Comparison of ENCODE assay signal across 8 mouse cellular contexts in genomic region chr1:167002486-167002850, GRCm38 (mm10). TPM values are rescaled to one million over a fixed set of nuclear protein-coding genes. Genes with fewer than 3 reads are reported as not detected.
DNase-seq lines count a peak whose midpoint lies in the region; ATAC-seq lines count a peak whose summit lies in the region.

No protein-coding gene starts in this region.

- H3K4me3 ChIP-seq in embryonic facial prominence, embryonic 12.5 days, result peak overlapping the region; percentile 94
- peak overlapping the region; percentile 77 for H3K4me3 ChIP-seq in heart, embryonic 11.5 days (ENCODE audit: low read depth, low read length)
- peak overlapping the region; percentile 80 for H3K4me3 ChIP-seq in kidney, embryonic 14.5 days (ENCODE audit: low read length)
- H3K4me3 ChIP-seq in lung, embryonic 16.5 days (ENCODE audit: low read length), result peak overlapping the region; percentile 75

- WGBS in embryonic facial prominence, embryonic 12.5 days, result 1% methylated on average over 19 of the region's 19 CpGs
- WGBS in heart, embryonic 11.5 days (ENCODE audit: insufficient replicate concordance), result under 1% methylated on average over 19 of the region's 19 CpGs
- WGBS in kidney, embryonic 14.5 days, result 2% methylated on average over 19 of the region's 19 CpGs
- 2% methylated on average over 19 of the region's 19 CpGs for WGBS in lung, embryonic 16.5 days

- no peak overlapping the region for H3K27ac ChIP-seq in embryonic facial prominence, embryonic 12.5 days
- no peak overlapping the region for H3K27ac ChIP-seq in heart, embryonic 11.5 days (ENCODE audit: low read depth, low read length)
- H3K27ac ChIP-seq in kidney, embryonic 14.5 days (ENCODE audit: low read depth, low read length), result no peak overlapping the region
- no peak overlapping the region for H3K27ac ChIP-seq in lung, embryonic 16.5 days (ENCODE audit: low read length)

- H3K4me2 ChIP-seq in embryonic facial prominence, embryonic 12.5 days (replicated peaks), result peak overlapping the region; percentile 94
- peak overlapping the region; percentile 96 for H3K4me2 ChIP-seq in heart, embryonic 11.5 days
- peak overlapping the region; percentile 98 for H3K4me2 ChIP-seq in kidney, embryonic 14.5 days (replicated peaks; ENCODE audit: low read depth, low read length)
- peak overlapping the region; percentile 99 for H3K4me2 ChIP-seq in lung, embryonic 16.5 days (ENCODE audit: low read depth, low read length)

- peaks cover 13% of the 10 kb centered on the region; the same call in 1 of the 2 replicates for H3K4me1 ChIP-seq in embryonic facial prominence, embryonic 12.5 days
- peaks cover 6% of the 10 kb centered on the region for H3K4me1 ChIP-seq in heart, embryonic 11.5 days (ENCODE audit: control insufficient read depth, insufficient read depth, low read length)
- H3K4me1 ChIP-seq in kidney, embryonic 14.5 days (ENCODE audit: control insufficient read depth, insufficient read depth, low read length), result 0 out of 2 replicates have a peak, but pooled peaks cover 6% of the 10 kb centered on the region
- H3K4me1 ChIP-seq in lung, embryonic 16.5 days (replicated peaks; ENCODE audit: control insufficient read depth, insufficient read depth, low read length), result peaks cover 8% of the 10 kb centered on the region

- no peak for ATAC-seq in embryonic facial prominence, embryonic 12.5 days (ENCODE audit: insufficient number of reproducible peaks, insufficient read depth, low FRiP score, low TSS enrichment)
- no peak for ATAC-seq in heart, embryonic 11.5 days (replicated peaks; ENCODE audit: insufficient number of reproducible peaks, low FRiP score, low TSS enrichment)
- ATAC-seq in kidney, embryonic 14.5 days (ENCODE audit: low FRiP score, low TSS enrichment), result peak; percentile 53; the same call in 1 of the 2 replicates
- 0 out of 2 replicates have a peak, but pooled peaks have one; percentile 41 for ATAC-seq in lung, embryonic 16.5 days (ENCODE audit: low read depth)
- ATAC-seq in erythroblast, adult 5-6 weeks (replicated peaks; ENCODE audit: low FRiP score, poor library complexity, severe bottlenecking), result no peak

- no peak overlapping the region for H3K9ac ChIP-seq in embryonic facial prominence, embryonic 12.5 days
- H3K9ac ChIP-seq in heart, embryonic 11.5 days (ENCODE audit: low read depth, low read length), result no peak overlapping the region
- no peak overlapping the region for H3K9ac ChIP-seq in kidney, embryonic 14.5 days (ENCODE audit: low read depth, low read length)
- H3K9ac ChIP-seq in lung, embryonic 16.5 days (ENCODE audit: low read length), result no peak overlapping the region

- H3K9me3 ChIP-seq in embryonic facial prominence, embryonic 12.5 days, result no peaks in the 10 kb centered on the region
- no peaks in the 10 kb centered on the region for H3K9me3 ChIP-seq in heart, embryonic 11.5 days (replicated peaks; ENCODE audit: control insufficient read depth, low read length)
- no peaks in the 10 kb centered on the region for H3K9me3 ChIP-seq in kidney, embryonic 14.5 days (ENCODE audit: control insufficient read depth, low read length)
- H3K9me3 ChIP-seq in lung, embryonic 16.5 days (ENCODE audit: control insufficient read depth, low read length), result no peaks in the 10 kb centered on the region

- H3K27me3 ChIP-seq in embryonic facial prominence, embryonic 12.5 days, result peaks cover 26% of the 10 kb centered on the region
- H3K27me3 ChIP-seq in heart, embryonic 11.5 days (ENCODE audit: control insufficient read depth, insufficient read depth, low read length), result peaks cover 26% of the 10 kb centered on the region
- H3K27me3 ChIP-seq in kidney, embryonic 14.5 days (ENCODE audit: control insufficient read depth, insufficient read depth, low read length), result peaks cover 17% of the 10 kb centered on the region
- peaks cover 23% of the 10 kb centered on the region for H3K27me3 ChIP-seq in lung, embryonic 16.5 days (ENCODE audit: control insufficient read depth, insufficient read depth, low read depth, low read length)

- H3K36me3 ChIP-seq in embryonic facial prominence, embryonic 12.5 days, result no peaks in the 10 kb centered on the region
- H3K36me3 ChIP-seq in heart, embryonic 11.5 days (ENCODE audit: control insufficient read depth, insufficient read depth, low read length), result no peaks in the 10 kb centered on the region
- H3K36me3 ChIP-seq in kidney, embryonic 14.5 days (ENCODE audit: control insufficient read depth, insufficient read depth, low read length), result no peaks in the 10 kb centered on the region
- no peaks in the 10 kb centered on the region for H3K36me3 ChIP-seq in lung, embryonic 16.5 days (ENCODE audit: control insufficient read depth, insufficient read depth, low read length)

- peak; percentile 35 to 40 for DNase-seq in urinary bladder, adult 18-20 months (ENCODE audit: low spot score in 2 of 2)
- DNase-seq in urinary bladder, postnatal 10 days (ENCODE audit: low spot score), result no peak
- peak; percentile 15 for DNase-seq in ovary, postnatal 10 days (ENCODE audit: low spot score)

RNA-seq across cellular contexts. Expression of gene Fam78b, which starts 1.3 kb away (rescaled TPM):
- 1.5 and 2.8 TPM in 2 replicates for polyA plus RNA-seq in embryonic facial prominence, embryonic 12.5 days (2016; fragmentation: Nextera tagmentation; extraction: Ambion mirVana)
- polyA plus RNA-seq in heart, embryonic 11.5 days (2014; fragmentation: Nextera tagmentation; extraction: Ambion mirVana), result 0.60 and 0.65 TPM in 2 replicates
- polyA plus RNA-seq in kidney, embryonic 14.5 days (2014; fragmentation: Nextera tagmentation; extraction: Ambion mirVana), result 0.74 and 1.2 TPM in 2 replicates
- 0.18 and 0.25 TPM in 2 replicates for polyA plus RNA-seq in lung, embryonic 16.5 days (2015; fragmentation: Nextera tagmentation; extraction: Ambion mirVana)
- 0.63 TPM in 1 of 2 replicates, not detected in the other for total RNA-seq in erythroblast, adult 5-6 weeks (2015; ENCODE audit: low replicate concordance)
- 0.42 TPM in 1 of 2 replicates, not detected in the other for total RNA-seq in erythroblast, adult 5-6 weeks (2017; ENCODE audit: low replicate concordance)

Comparison
In these comparisons a context has a peak if more than half of its experiments do, and no peak if none do; other contexts are left out.
1. ATAC-seq: peak in kidney, embryonic 14.5 days (single experiment) and lung, embryonic 16.5 days (single experiment); none in embryonic facial prominence, embryonic 12.5 days (single experiment), heart, embryonic 11.5 days (single experiment) and erythroblast, adult 5-6 weeks (single experiment).
2. Peak in every context shown above with its lines, with median percentiles within 50 percentile points of each other: H3K4me2 ChIP-seq and H3K4me3 ChIP-seq.